In the genomic region with DNA sequence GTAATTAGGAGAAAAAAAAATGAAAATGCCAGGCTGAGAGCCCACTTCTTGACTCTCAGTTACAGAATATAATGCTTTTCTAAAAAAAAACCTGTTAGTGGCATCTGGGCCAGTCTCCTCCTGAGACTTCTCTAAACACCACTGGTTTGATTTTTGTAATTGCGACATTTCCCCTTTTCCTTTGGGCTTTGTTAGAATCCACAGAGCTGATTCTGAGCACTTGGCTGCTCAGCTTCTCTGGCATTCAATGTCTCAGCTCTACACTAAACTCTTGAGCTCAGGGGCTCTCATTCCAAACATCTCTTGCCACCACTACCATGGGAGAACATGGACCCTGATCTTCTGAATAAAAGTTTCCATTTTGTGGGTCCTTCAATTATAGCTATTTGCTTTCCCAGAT, we compare ENCODE assay signal across 18 mouse cellular contexts. TPM values are rescaled to one million over a fixed set of nuclear protein-coding genes. Genes with fewer than 3 reads are reported as not detected.
"Had no signal": no experiment of that assay in that cellular context is flagged by ENCODE, and none has a peak within 500 bp of the region (broad histone marks: within the 10 kb centered on the region; RNA-seq: fewer than 3 reads in every experiment).

No protein-coding gene starts in this region.

- H3K4me2 ChIP-seq: lung, embryonic 15.5 days; midbrain, embryonic 11.5 days; midbrain, embryonic 13.5 days; midbrain, embryonic 15.5 days; neural tube, embryonic 12.5 days; stomach, embryonic 15.5 days had no signal

- H3K27me3 ChIP-seq: lung, embryonic 15.5 days; megakaryocyte, embryonic 14.5 days; midbrain, embryonic 13.5 days; midbrain, embryonic 15.5 days; neural tube, embryonic 12.5 days; stomach, embryonic 15.5 days had no signal

- ATAC-seq: midbrain, embryonic 13.5 days; midbrain, embryonic 15.5 days had no signal

- H3K36me3 ChIP-seq: lung, embryonic 15.5 days; midbrain, embryonic 13.5 days; midbrain, embryonic 15.5 days; neural tube, embryonic 12.5 days; stomach, embryonic 15.5 days had no signal

- H3K27ac ChIP-seq: lung, embryonic 15.5 days; midbrain, embryonic 13.5 days; midbrain, embryonic 15.5 days; neural tube, embryonic 12.5 days; stomach, embryonic 15.5 days; stomach, postnatal 0 days had no signal

- H3K4me1 ChIP-seq: lung, embryonic 15.5 days; megakaryocyte, embryonic 14.5 days; midbrain, embryonic 13.5 days; midbrain, embryonic 15.5 days; neural tube, embryonic 12.5 days; stomach, embryonic 15.5 days had no signal

- H3K9ac ChIP-seq: lung, embryonic 15.5 days; midbrain, embryonic 13.5 days; midbrain, embryonic 15.5 days; neural tube, embryonic 12.5 days; stomach, embryonic 15.5 days had no signal

- DNase-seq: lung, adult 18-20 months; lung, postnatal 10 days; lung, postnatal 4 days; right cerebral cortex, postnatal 14 days; thymus, adult 2 months; thymus, postnatal 25 days; thymus, postnatal 4 days had no signal

- H3K9me3 ChIP-seq: lung, embryonic 15.5 days; megakaryocyte, embryonic 14.5 days; midbrain, embryonic 13.5 days; midbrain, embryonic 15.5 days; neural tube, embryonic 12.5 days; stomach, embryonic 15.5 days had no signal

- H3K4me3 ChIP-seq: lung, embryonic 15.5 days; megakaryocyte, embryonic 14.5 days; midbrain, embryonic 13.5 days; midbrain, embryonic 15.5 days; neural tube, embryonic 12.5 days; stomach, embryonic 15.5 days had no signal

RNA-seq across cellular contexts. Expression of gene Dynlrb2, which starts 37.7 kb away (rescaled TPM):
- total RNA-seq: monocyte, adult 5-6 weeks had no signal
- polyA plus RNA-seq: liver, embryonic 16.5 days; spleen, adult 2 months had no signal
